Mouse (Mus musculus) T-helper 17 cell (primary cell): ENCODE measurements around the gene B230104I21Rik.

Experiments used
- in situ Hi-C, 2 experiments: fragments of 300-600 bp; cut with MboI, MseI; formaldehyde crosslinking; loops; 1 replicate in 1 of 2; 2 replicates in 1 of 2; pipeline ENCODE4 v1.15.1; 2025; ENCODE audit warnings: high pct_unique_total_duplicates in 2 of 2

Gene B230104I21Rik

DNA sequence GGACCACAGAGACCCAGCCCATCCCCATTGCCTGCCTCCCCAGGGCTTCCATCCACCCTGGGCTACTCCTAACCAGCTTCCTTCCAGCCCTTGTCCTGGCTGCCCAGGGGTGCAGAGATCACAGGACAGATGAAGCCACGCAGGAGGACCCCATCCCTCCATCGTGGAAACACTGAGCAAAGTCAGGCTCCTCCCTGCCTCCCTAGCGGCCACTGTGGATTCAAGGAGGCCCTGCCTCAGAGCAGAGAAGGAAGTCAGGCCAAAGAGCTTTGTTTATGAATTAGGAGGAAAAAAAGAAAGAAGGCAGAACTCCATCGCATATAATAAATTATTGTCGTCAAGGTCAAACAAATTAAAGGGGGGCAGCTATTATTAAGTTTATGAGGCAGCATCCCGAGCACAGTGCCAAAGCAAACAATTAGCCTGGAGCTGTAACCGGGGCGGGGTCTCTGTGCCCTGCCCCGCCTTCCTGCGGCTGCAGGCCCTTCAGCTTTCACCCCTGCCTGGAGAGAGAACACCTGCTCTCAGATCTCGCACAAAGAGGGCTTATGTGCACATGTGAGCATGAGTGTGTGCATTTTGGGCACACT, 12.4 kb downstream of the B230104I21Rik start:
- in situ Hi-C loops, result no loop called here

DNA sequence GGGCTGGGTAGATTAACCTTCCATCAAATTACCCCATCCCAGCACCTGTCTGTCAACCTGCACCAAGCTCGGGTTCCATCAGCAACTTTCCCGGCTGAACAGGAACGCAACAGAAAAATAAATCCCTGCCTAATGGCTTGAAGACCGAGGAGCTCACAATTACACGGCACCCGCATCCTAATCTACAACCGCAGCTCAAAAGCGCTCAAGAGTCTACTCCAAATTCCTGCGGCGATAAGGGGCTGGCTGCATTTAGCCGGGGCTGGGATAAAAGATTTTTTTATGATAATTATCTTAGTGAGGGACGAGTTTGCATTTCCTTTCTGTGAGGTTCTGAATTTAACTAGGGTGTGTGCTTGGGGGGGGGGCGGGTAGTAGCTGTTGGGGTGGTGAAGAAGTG, 16.3 kb downstream of the B230104I21Rik start:
- in situ Hi-C loops, result no loop called here

DNA sequence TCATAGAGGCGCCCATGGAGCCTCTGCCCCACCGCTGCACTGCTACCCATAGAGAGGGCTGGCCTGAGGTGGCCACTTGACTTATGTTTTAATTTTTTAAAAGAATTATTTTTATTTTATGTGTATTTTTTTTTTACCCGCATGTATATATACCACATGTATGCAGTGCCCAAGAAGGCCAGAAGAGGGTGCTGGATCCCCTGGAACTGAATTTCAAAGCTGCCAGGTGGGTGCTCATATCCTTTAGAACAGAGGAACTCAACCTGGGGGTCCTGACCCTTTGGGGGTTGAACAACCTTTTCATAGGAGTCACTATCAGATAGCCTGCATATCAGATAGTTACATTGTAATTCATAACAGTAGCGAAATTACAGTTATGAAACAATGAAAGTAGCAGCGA, 19.5 kb downstream of the B230104I21Rik start:
- in situ Hi-C loops, result no loop called here

- in situ Hi-C loops, result no loop called here
These were observed 22.4 kb downstream of the B230104I21Rik start for GRCm38 (mm10) chr4:154358370-154358769.

DNA sequence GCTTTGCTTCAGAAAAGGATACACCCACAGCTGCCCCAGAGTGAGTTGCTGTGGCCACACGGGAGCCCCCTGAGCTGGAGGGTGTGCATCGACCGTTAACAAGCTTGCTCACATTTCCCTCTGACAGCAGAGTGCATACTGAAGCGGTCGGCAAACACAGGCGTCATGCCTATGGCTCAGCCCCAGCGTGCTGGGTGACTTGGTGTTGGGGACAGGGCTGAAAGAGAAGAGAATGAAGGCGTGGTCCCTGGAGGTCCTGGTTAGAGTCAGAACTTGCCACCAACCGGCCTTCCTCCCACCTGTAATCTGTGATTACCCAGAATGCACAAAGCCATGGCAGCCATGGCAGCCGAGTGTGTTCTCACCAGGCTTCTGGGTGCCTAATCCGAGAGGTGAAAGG, 22.9 kb downstream of the B230104I21Rik start:
- in situ Hi-C loops, result no loop called here

DNA sequence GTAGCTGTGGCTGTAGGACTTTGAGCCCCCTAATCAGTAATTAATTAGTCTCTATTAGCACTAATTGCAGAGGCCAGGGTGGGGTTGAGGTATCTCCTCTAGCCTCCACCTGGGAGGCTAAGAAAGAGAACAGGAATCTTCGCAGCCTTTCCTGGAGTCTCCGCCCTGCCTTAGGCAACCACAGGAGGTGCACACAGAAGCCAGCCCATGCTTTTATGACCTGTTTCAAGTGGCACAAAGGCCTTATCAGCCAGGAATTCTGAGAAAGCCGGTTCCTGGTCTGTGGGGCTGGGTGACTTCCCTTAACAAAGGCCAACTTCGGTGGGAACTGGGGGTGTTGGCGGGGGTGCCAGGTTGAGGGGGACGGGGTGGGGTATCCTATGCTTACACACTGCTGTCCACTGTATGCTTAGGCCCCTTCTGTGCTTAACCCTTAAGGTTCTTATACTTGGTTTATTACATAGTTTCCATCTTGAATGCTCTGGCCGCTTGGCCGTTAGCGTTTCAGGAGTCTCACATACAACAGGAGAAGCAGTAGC, 23.9 kb downstream of the B230104I21Rik start:
- in situ Hi-C loops, result no loop called here

DNA sequence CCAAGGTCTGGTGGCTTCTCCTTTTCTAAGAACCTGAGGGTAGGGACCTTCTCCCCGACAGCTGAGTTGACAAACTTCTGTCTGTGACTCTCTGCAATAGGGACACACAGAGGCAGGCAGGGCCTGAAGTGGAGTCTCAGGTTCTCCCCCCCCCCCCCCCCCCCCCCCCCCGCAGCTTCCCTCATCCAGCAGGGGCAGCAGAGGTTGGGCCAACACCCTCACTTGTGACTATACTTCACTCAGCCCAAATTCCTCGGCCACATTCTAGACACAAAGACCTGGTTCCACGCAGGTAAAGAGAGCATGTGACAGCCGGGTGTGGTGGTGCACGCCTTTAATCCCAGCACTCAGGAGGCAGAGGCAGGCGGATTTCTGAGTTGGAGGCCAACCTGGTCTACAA, 24.5 kb downstream of the B230104I21Rik start:
- in situ Hi-C loops, result no loop called here

- in situ Hi-C loops, result no loop called here
These were observed 24.9 kb downstream of the B230104I21Rik start for GRCm38 (mm10) chr4:154360850-154361249.

DNA sequence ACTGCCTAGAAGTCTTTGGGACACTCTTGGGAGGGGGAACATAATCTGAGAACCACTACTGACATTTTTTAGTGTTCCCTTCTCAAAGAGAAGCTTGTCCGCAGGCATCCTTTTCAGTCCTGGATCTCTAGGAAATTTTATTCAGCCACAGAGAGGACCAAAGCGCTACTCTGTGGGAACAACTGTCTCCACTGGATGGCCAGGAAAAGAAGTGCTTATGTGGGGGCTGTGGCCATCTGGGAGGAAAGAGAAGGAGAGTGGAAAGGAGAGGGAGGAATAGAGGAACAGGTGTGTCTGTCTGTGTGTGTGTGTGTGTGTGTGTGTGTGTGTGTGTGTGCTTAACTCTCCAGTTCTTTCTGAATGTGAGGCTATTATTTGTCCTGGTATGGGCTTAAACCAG, 28.8 kb downstream of the B230104I21Rik start:
- in situ Hi-C loops, result no loop called here

- in situ Hi-C loops, result no loop called here
These were observed 30.9 kb downstream of the B230104I21Rik start for GRCm38 (mm10) chr4:154366836-154367235.

DNA sequence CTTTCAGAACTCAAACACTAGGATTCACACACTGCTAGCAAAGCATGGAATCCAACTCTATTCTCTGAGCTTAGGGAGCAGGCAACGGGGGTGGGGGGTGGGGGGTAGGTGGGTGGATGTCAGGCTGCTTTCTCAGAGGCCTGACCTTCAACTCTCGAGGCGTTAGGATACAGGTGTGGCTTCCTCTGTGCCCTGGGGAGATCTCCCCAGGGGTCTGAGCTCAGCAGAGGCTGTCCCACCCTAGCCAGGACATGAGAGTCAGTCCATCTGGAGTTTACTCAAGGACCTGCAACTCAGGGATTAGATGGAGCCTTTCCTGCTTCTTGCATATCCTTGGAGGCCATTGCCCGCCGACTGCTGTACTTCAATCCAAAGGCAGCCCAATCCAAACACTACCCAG, 33.2 kb downstream of the B230104I21Rik start:
- in situ Hi-C loops, result no loop called here

- in situ Hi-C loops, result no loop called here
These were observed 34.9 kb downstream of the B230104I21Rik start for GRCm38 (mm10) chr4:154370841-154371240.

DNA sequence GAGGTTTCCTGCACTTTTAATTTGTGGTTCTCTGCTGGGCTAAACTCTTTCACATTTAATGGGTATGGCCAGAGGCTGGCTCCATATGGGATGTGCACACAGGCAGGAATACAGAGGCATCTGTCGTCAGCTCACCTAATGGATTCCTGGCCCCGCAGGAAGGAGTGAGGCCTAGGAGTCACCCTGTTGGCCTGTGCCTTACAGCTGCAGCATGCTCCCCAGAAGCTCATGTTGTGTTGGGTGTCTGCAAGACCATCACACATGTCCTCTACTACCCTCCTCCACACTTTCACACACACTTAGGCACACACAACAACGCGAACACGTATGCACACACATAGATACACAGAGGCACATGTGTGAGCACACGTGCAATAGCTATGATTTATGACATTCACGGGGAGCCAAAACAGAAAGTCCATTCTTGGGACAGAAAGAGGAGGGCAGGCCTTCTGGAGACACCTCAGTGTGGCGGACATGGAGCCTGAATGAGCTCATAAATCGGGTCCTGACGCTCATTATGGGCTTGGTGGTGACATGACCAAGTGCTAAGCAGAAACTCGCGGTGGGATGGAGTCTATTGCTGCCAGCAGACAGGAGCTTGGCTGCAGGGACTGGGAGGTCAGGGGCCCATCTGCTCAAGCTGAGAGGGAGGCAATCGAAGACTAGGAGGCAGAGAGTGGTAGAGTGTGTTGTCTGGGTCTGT, 35.8 kb downstream of the B230104I21Rik start:
- in situ Hi-C loops, result no loop called here

- in situ Hi-C loops, result no loop called here
These were observed 40.2 kb downstream of the B230104I21Rik start for GRCm38 (mm10) chr4:154375939-154376625.

DNA sequence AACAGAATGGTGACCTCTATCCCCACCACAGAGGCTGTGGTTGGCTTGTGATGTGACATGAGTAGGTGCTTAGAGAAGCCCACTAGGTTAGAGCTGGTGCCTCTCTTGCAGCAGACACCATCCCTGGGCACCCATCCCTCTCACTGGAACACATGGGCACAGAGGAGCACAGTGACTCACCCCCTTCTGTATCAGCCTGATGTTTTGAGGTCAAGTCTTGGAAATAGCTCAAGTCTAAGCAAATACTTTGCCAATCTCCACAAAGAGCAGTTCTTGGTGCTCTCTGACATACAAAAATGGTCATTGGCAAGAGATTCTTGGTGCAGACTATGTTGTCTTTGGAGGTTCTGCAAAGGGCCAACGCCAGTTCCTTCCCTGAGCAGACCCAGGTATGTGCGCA, 42.9 kb downstream of the B230104I21Rik start:
- in situ Hi-C loops, result no loop called here

DNA sequence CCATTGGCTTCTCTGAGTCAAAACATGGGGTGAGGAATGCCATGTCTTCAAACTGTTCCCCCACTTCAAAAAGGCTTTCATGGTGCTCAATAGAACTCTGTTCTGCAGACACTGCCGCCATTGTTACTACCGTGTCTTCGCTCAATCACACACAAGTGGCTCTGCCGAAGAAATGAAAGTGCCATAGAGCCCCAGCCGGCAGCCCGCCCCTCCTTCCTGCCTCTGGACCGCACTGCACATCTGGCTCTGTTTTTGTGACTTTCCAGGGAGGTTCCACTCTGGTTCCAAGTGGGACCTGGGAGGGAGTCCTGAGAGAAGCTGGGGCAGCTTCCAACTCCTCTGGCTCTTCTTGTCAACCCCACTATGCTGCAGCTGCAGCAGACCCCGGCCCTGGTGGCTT, 49.3 kb downstream of the B230104I21Rik start:
- in situ Hi-C loops, result no loop called here

DNA sequence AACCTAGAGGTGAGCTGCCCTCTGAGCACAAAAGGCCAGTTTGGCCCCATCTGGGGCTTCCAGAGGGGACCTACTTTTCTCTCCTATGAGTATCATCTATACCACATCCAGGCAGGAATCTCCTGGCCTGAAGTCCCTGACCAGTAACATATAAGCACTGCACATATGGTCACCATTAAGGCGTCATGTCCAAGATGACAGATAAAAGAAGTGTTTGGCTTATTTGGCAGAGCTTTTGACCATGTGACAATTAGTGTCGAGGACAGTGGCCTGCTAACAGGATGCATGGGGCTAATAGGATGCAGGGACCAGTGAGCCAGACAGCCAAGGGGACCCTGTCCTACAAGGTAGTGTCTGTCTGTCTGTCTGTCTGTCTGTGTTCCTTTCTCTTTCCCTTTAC, 50.0 kb downstream of the B230104I21Rik start:
- in situ Hi-C loops, result no loop called here

DNA sequence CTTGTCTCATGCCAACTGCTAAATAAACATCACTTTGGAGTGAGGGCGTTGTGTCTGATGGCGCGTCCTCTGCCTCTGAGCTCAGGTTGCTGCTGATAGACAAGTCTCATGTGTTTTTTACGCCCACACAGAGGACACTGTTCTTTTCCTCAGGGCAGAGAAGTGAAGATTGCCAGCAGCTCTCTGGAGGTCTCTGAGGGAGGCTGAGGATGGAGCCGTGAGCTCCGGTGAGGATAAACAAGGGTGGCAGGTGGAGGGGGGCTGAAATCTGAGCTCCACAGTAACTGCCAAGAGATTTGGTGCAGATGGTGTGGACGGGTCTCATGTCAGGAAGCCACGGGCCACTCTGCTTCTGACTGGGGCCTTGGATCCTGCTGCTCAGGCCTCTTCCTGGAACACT, 50.9 kb downstream of the B230104I21Rik start:
- in situ Hi-C loops, result no loop called here

- in situ Hi-C loops, result no loop called here
These were observed 53.7 kb downstream of the B230104I21Rik start for GRCm38 (mm10) chr4:154389641-154390040.

- in situ Hi-C loops, result no loop called here
These were observed 54.6 kb downstream of the B230104I21Rik start for GRCm38 (mm10) chr4:154390333-154391080.

GRCm38 (mm10) chr4:154392641-154393040, 56.7 kb downstream of the B230104I21Rik start:
- in situ Hi-C loops, result no loop called here
